Mouse (Mus musculus) left cerebral cortex, adult 2 months (tissue): ENCODE measurements around the gene Rln3. TPM values are rescaled to one million over a fixed set of nuclear protein-coding genes. Genes with fewer than 3 reads are reported as not detected.

Experiments used
- DNase-seq, 2 experiments: peaks; one replicate each; pipeline ENCODE4 v3.0.0; 2021 to 2022; ENCODE audit warnings: low spot score in 2 of 2, mixed read lengths in 1 of 2; ENCODE audit errors: extremely low spot score in 1 of 2
- H3K27ac ChIP-seq: fragments of 200-600 bp; 2 replicates; pipeline ENCODE4 v1.8.1; 2022
- H3K4me3 ChIP-seq: fragments of 200-600 bp; 2 replicates; pipeline ENCODE4 v1.8.1; 2022
- CTCF ChIP-seq: fragments of 200-600 bp; IDR thresholded peaks from 2 replicates; pipeline ENCODE4 v1.8.1; 2022; ENCODE audit warnings: antibody characterized with exemption, mild to moderate bottlenecking, moderate library complexity
- intact Hi-C: fragments of 180-260 bp; cut with DNase I; formaldehyde crosslinking; loops from one replicate; pipeline ENCODE4 v1.15.1; 2025
- total RNA-seq, 2 experiments: library from RNA; stranded (reverse); gene quantifications; 2 replicates each; pipeline ENCODE4 v1.2.3; 2021

Rln3 gene
- total RNA-seq, 2 experiments from 2014 or later: not detected

- H3K27ac ChIP-seq: no peak overlapping the region
- no peak for TF ChIP-seq CTCF
- intact Hi-C loops: loop anchor here (5.0 kb wide), 2 partner anchors 174 to 319 kb away; no protein-coding TSS in a partner anchor
- no peak for DNase-seq
- no peak overlapping the region for H3K4me3 ChIP-seq
Measured at GRCm38 (mm10) chr8:84038015-84038414, 6.8 kb downstream of the Rln3 start.

GRCm38 (mm10) chr8:84032777-84033176 lies 12.0 kb downstream of the Rln3 start:
- no peak for TF ChIP-seq CTCF
- intact Hi-C loops: no loop called here
- Histone ChIP-seq H3K4me3 (no peak overlapping the region), H3K27ac (no peak overlapping the region)
- no peak for DNase-seq

GRCm38 (mm10) chr8:84029272-84029671 lies 15.5 kb downstream of the Rln3 start:
- intact Hi-C loops: no loop called here
- TF ChIP-seq CTCF: no peak
- Histone ChIP-seq H3K4me3 (no peak overlapping the region), H3K27ac (no peak overlapping the region)
- no peak for DNase-seq

DNA sequence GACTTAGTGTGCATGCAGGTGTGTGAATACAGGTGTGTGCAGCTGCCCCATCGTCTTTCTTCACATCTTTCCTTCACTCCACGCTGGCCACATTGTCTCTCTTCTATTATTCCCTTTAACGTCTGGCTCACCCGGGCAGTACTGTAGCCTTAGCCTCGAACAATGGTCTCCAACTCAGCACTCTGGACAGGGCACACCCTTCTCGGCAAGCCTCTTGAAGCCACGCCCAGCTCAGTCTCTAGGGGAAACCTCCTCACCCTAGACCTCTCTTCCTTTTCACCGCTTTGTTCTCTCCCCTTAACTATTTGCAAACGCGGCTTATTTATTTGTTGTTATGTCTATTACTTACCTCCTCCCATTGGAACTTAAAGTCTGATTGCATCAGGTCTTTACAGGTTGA lies 17.4 kb downstream of the Rln3 start:
- no peak overlapping the region for H3K4me3 ChIP-seq
- intact Hi-C loops: no loop called here
- DNase-seq: no peak
- H3K27ac ChIP-seq: no peak overlapping the region
- no peak for TF ChIP-seq CTCF

GRCm38 (mm10) chr8:84025863-84026262 lies 18.9 kb downstream of the Rln3 start:
- intact Hi-C loops: no loop called here
- DNase-seq: peak; percentile 31 to 36
- Histone ChIP-seq H3K4me3 (peak overlapping the region; percentile 39), H3K27ac (no peak overlapping the region)
- TF ChIP-seq CTCF: no peak

DNA sequence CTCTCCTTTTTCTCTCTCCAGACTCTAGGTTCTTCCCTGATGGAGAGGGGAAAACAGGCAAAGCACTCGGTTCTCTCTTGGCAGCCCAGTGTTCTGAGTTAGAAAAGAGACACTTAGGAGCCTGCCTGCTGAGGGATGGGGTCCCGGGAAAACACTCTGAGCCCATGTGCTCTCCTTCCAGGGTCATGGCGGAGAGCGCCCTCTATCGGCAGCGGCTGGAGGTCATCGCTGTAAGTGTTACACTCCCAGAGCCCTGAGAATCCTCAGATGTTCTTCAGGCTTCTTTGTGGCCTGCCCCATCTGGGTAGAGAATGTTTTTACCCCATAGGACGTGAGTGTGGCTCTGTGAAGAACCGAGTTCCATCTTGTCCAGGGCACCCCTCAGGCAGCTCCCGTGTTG lies 20.6 kb downstream of the Rln3 start:
- no peak overlapping the region for H3K27ac ChIP-seq
- intact Hi-C loops: no loop called here
- DNase-seq: no peak
- H3K4me3 ChIP-seq: no peak overlapping the region
- peak; percentile 58 for TF ChIP-seq CTCF

- no peak for DNase-seq
- intact Hi-C loops: no loop called here
- H3K4me3 ChIP-seq: no peak overlapping the region
- H3K27ac ChIP-seq: no peak overlapping the region
- no peak for TF ChIP-seq CTCF
Measured at GRCm38 (mm10) chr8:84023631-84024030, 21.2 kb downstream of the Rln3 start.

GRCm38 (mm10) chr8:84023085-84023484 lies 21.7 kb downstream of the Rln3 start:
- DNase-seq: no peak
- no peak for TF ChIP-seq CTCF
- intact Hi-C loops: no loop called here
- H3K27ac ChIP-seq: no peak overlapping the region
- H3K4me3 ChIP-seq: no peak overlapping the region

DNA sequence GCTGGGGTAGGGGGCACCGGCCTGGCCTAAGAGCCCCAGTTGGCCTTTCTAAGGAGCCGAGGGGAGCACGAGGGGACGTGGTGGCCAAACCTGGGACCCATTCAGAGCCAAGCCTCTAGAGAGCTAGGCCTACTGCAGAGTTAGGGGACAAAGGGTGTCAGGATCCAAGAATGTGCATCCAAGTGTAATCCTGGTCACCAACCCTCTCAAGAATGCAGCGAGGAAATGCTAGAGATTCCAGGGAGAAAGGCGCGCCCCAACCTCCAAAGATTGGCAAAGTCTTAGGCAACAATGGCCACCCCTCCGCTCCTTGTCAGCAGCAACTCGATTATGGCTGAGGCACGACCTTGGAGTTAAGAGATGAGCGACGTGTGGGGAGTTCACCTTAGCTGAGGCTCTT lies 23.2 kb downstream of the Rln3 start:
- DNase-seq: no peak
- TF ChIP-seq CTCF: no peak
- Histone ChIP-seq H3K27ac (no peak overlapping the region), H3K4me3 (no peak overlapping the region)
- intact Hi-C loops: no loop called here

- Histone ChIP-seq H3K27ac (no peak within 1 kb of the TSS), H3K4me3 (no peak within 1 kb of the TSS)
- no peak for TF ChIP-seq CTCF
- no peak for DNase-seq
- intact Hi-C loops: no loop called here
Measured at GRCm38 (mm10) chr8:84021096-84021495, 23.7 kb downstream of the Rln3 start, which contains the start of gene Palm3. Gene Palm3 (plus strand): TSS chr8:84021471.

DNA sequence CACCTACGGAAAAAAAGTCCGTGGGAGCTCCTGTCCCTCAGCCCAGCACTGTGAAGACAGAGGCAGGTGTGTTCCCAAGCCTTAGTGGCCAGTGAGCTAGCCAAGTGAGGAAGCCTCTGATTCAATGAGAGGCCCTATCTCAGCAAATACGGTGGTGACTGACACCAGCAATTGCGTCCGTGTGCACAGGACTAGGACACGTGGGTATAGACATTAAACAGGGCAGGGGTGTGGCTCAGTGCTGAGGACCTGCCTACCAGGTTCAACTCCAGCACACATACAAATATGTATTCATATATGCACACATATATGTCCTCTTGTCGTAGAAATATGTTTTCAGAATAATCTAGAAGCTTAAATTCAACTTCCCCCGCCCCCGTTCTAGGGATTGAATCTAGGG lies 25.1 kb downstream of the Rln3 start:
- TF ChIP-seq CTCF: no peak
- H3K4me3 ChIP-seq: no peak overlapping the region
- H3K27ac ChIP-seq: no peak overlapping the region
- DNase-seq: no peak
- intact Hi-C loops: no loop called here

GRCm38 (mm10) chr8:84015833-84016232 lies 29.0 kb downstream of the Rln3 start:
- no peak; the same call in 1 of the 2 replicates for TF ChIP-seq CTCF
- no peak for DNase-seq
- intact Hi-C loops: no loop called here
- Histone ChIP-seq H3K27ac (no peak overlapping the region), H3K4me3 (no peak overlapping the region)

DNA sequence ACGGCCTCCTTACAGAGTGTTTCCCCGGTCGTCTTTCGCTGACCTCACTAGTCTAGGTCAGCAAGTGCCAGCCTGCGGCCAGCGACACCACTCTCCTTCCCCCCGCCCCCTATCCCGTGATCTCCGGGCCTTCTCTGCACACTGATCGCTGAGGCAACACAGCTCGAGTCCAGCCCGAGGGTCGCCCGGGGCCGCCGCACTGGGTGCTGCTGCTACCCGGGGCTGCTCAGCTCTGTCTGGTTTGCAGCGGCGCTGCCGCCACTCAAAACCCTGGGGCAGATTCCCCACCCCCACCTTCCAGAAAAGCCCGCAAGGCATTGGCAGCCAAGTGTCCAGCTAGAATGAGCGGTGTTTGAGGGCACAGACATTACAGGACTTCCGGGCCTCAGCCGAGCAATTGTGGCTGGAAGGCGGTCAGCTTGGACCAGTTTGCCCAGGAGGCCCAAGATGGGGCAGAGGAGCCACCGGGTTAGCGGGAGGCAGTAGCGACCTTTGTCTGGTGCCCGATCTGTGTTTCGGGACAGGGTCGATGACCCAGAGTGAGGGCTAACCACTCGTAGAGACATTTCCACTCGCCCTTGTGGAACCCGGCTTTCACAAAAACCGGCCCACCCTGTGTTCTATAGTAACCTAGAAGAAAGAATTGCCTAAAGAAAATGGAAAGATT lies 32.2 kb downstream of the Rln3 start:
- no peak for DNase-seq
- H3K4me3 ChIP-seq: no peak overlapping the region
- H3K27ac ChIP-seq: no peak overlapping the region
- no peak for TF ChIP-seq CTCF
- intact Hi-C loops: no loop called here
